Mouse (Mus musculus): ENCODE data around the gene Srpk1.

- TF ChIP-seq USF1 (IDR thresholded peaks at IDR 0.05; ENCODE audit: low read depth) (no peak), CTCF (IDR thresholded peaks at IDR 0.05; ENCODE audit: control insufficient read depth, insufficient read depth, insufficient read length) (no peak), MYOG (IDR thresholded peaks at IDR 0.05; ENCODE audit: control insufficient read depth, extremely low read depth, insufficient read length) (no peak), MAX (IDR thresholded peaks at IDR 0.05) (no peak), MYOD1 (IDR thresholded peaks at IDR 0.05; ENCODE audit: control insufficient read depth, insufficient read length, low read depth) (no peak), CEBPB (IDR thresholded peaks at IDR 0.05; ENCODE audit: low read depth) (no peak), FOSL1 (IDR thresholded peaks at IDR 0.05; ENCODE audit: insufficient read depth, low read length, poor library complexity, severe bottlenecking) (no peak)
These were observed 6.6 kb upstream of the Srpk1 start for GRCm38 (mm10) chr17:28629125-28629524.

Measured in C2C12 (cell line).